Mouse (Mus musculus) heart, embryonic 12.5 days (tissue): Measurements from ENCODE around the gene Gm28372. TPM values are rescaled to one million over a fixed set of nuclear protein-coding genes. Genes with fewer than 3 reads are reported as not detected.

Experiments
- ATAC-seq: fragments of 200-750 bp; cut with Nextera tagmentation; 2 replicates; pipeline ENCODE4 v1.8.0; 2017; ENCODE audit warnings: moderate TSS enrichment, moderate library complexity; ENCODE audit not compliant: insufficient number of reproducible peaks, low FRiP score
- H3K27ac ChIP-seq: fragments of 300-500 bp; sonication (generic); 2 replicates; pipeline ENCODE4 v1.5.1; 2016; ENCODE audit warnings: mild to moderate bottlenecking, moderate library complexity; ENCODE audit not compliant: poor library complexity, severe bottlenecking
- H3K27me3 ChIP-seq: fragments of 300-500 bp; sonication (generic); replicated peaks from 2 replicates; pipeline ENCODE4 v1.6.1; 2016; ENCODE audit warnings: mild to moderate bottlenecking, moderate library complexity
- H3K36me3 ChIP-seq: fragments of 300-500 bp; sonication (generic); 2 replicates; pipeline ENCODE4 v1.6.1; 2016; ENCODE audit warnings: mild to moderate bottlenecking, moderate library complexity
- H3K4me1 ChIP-seq: fragments of 300-500 bp; sonication (generic); replicated peaks from 2 replicates; pipeline ENCODE4 v1.6.1; 2016; ENCODE audit warnings: mild to moderate bottlenecking
- H3K4me2 ChIP-seq: fragments of 300-500 bp; sonication (generic); 2 replicates; pipeline ENCODE4 v1.6.1; 2016; ENCODE audit warnings: mild to moderate bottlenecking, moderate library complexity
- H3K4me3 ChIP-seq: fragments of 300-500 bp; sonication (generic); 2 replicates; pipeline ENCODE4 v1.5.1; 2016; ENCODE audit warnings: mild to moderate bottlenecking
- H3K9ac ChIP-seq: fragments of 300-500 bp; sonication (generic); 2 replicates; pipeline ENCODE4 v1.6.1; 2016; ENCODE audit warnings: mild to moderate bottlenecking, moderate library complexity
- H3K9me3 ChIP-seq: fragments of 300-500 bp; sonication (generic); replicated peaks from 2 replicates; pipeline ENCODE4 v1.6.1; 2016; ENCODE audit warnings: mild to moderate bottlenecking, moderate library complexity
- WGBS: fragments of 180-500 bp; shearing (Covaris S2); methylation state at CpG from one replicate; pipeline ENCODE4 v1.1.7; 2016; 5-methylcytosine and 5-hydroxymethylcytosine counted together
- polyA plus RNA-seq: library from polyadenylated mRNA; unstranded; fragments of >200 nt; fragmentation: Nextera tagmentation; extraction: Ambion mirVana; gene quantifications from 2 replicates; pipeline ENCODE4 v1.2.1, GENCODE M21; 2016

Gene Gm28372
- polyA plus RNA-seq, 1 experiment from 2014 or later, result 0.09 TPM

- H3K27ac ChIP-seq, result peak overlapping the region; percentile 87; the same call in 1 of the 2 replicates
- ATAC-seq, result no peak
- peak overlapping the region; percentile 95 for H3K9ac ChIP-seq
- H3K9me3 ChIP-seq, result no peaks in the 10 kb centered on the region
- H3K27me3 ChIP-seq, result peaks cover 4% of the 10 kb centered on the region; the same call in 1 of the 2 replicates
- 56% methylated on average over 14 of the region's 14 CpGs for WGBS
- H3K4me3 ChIP-seq, result peak overlapping the region; percentile 99
- no peaks in the 10 kb centered on the region for H3K36me3 ChIP-seq
- peak overlapping the region; percentile 89 for H3K4me2 ChIP-seq
- H3K4me1 ChIP-seq, result peaks cover 39% of the 10 kb centered on the region
Measured at GRCm38 (mm10) chr2:130451086-130451726, 46.2 kb downstream of the Gm28372 start.

- H3K9ac ChIP-seq, result peak overlapping the region; percentile 95; the same call in 1 of the 2 replicates
- H3K27me3 ChIP-seq, result peaks cover 4% of the 10 kb centered on the region; the same call in 1 of the 2 replicates
- H3K4me2 ChIP-seq, result peak overlapping the region; percentile 89
- H3K36me3 ChIP-seq, result no peaks in the 10 kb centered on the region
- H3K27ac ChIP-seq, result no peak overlapping the region
- H3K4me1 ChIP-seq, result peaks cover 41% of the 10 kb centered on the region
- ATAC-seq, result no peak
- H3K4me3 ChIP-seq, result peak overlapping the region; percentile 99
- H3K9me3 ChIP-seq, result no peaks in the 10 kb centered on the region
- 48% methylated on average over 3 of the region's 3 CpGs for WGBS
Measured at GRCm38 (mm10) chr2:130451727-130452090, 46.7 kb downstream of the Gm28372 start.

GRCm38 (mm10) chr2:130452266-130452665 lies 47.2 kb downstream of the Gm28372 start:
- H3K27me3 ChIP-seq, result peaks cover 4% of the 10 kb centered on the region; the same call in 1 of the 2 replicates
- H3K4me3 ChIP-seq, result no peak overlapping the region
- no peaks in the 10 kb centered on the region for H3K36me3 ChIP-seq
- H3K9me3 ChIP-seq, result no peaks in the 10 kb centered on the region
- no peak overlapping the region for H3K9ac ChIP-seq
- H3K4me1 ChIP-seq, result peaks cover 44% of the 10 kb centered on the region
- no peak for ATAC-seq
- H3K27ac ChIP-seq, result no peak overlapping the region
- H3K4me2 ChIP-seq, result no peak overlapping the region
- WGBS, result 33% methylated on average over 2 of the region's 2 CpGs

- no peak overlapping the region for H3K4me3 ChIP-seq
- H3K27ac ChIP-seq, result no peak overlapping the region
- H3K4me2 ChIP-seq, result peak overlapping the region; percentile 16; the same call in 1 of the 2 replicates
- 67% methylated on average over 6 of the region's 6 CpGs for WGBS
- no peak for ATAC-seq
- H3K4me1 ChIP-seq, result peaks cover 44% of the 10 kb centered on the region
- H3K9me3 ChIP-seq, result no peaks in the 10 kb centered on the region
- H3K36me3 ChIP-seq, result no peaks in the 10 kb centered on the region
- no peaks in the 10 kb centered on the region for H3K27me3 ChIP-seq
- H3K9ac ChIP-seq, result no peak overlapping the region
Measured at GRCm38 (mm10) chr2:130453421-130453820, 48.4 kb downstream of the Gm28372 start.

GRCm38 (mm10) chr2:130454748-130455370 lies 49.8 kb downstream of the Gm28372 start:
- Histone ChIP-seq H3K4me3 (no peak overlapping the region), H3K27ac (no peak overlapping the region), H3K4me2 (no peak overlapping the region), H3K9ac (no peak overlapping the region), H3K27me3 (no peaks in the 10 kb centered on the region), H3K4me1 (peaks cover 42% of the 10 kb centered on the region), H3K9me3 (no peaks in the 10 kb centered on the region), H3K36me3 (no peaks in the 10 kb centered on the region)
- no peak for ATAC-seq
- 60% methylated on average over 6 of the region's 6 CpGs for WGBS

Other genes starting within 250 kb of the Gm28372 start
- 386 and 401 TPM in 2 replicates for gene Snrpb, start 225.8 kb upstream of the Gm28372 start, polyA plus RNA-seq
- gene Tmc2, start 210.0 kb upstream of the Gm28372 start, polyA plus RNA-seq, result not detected in 2 replicates
- 192 and 193 TPM in 2 replicates for gene Nop56, start 130.8 kb upstream of the Gm28372 start, polyA plus RNA-seq
- 218 and 221 TPM in 2 replicates for gene Idh3b, start 120.7 kb upstream of the Gm28372 start, polyA plus RNA-seq
- 0.91 and 1.2 TPM in 2 replicates for gene Ebf4, start 110.1 kb upstream of the Gm28372 start, polyA plus RNA-seq
- gene Cpxm1, start 7.7 kb upstream of the Gm28372 start, polyA plus RNA-seq, result 32.2 and 33.3 TPM in 2 replicates
- gene 1700020A23Rik, start within 50 bp of the Gm28372 start, polyA plus RNA-seq, result not detected in 2 replicates
- gene Tmem239, start 1.2 kb downstream of the Gm28372 start, polyA plus RNA-seq, result not detected in 2 replicates
- 63.5 and 63.9 TPM in 2 replicates for gene Vps16, start 19.1 kb downstream of the Gm28372 start, polyA plus RNA-seq
- gene Pced1a, start 19.5 kb downstream of the Gm28372 start, polyA plus RNA-seq, result 7.5 and 9.0 TPM in 2 replicates
- gene Ptpra, start 45.0 kb downstream of the Gm28372 start, polyA plus RNA-seq, result 86.1 and 86.3 TPM in 2 replicates
- 66.9 and 67.2 TPM in 2 replicates for gene Mrps26, start 158.5 kb downstream of the Gm28372 start, polyA plus RNA-seq
- not detected in 2 replicates for gene Oxt, start 170.9 kb downstream of the Gm28372 start, polyA plus RNA-seq
- 0.54 and 0.96 TPM in 2 replicates for gene Avp, start 177.3 kb downstream of the Gm28372 start, polyA plus RNA-seq
- gene Fastkd5, start 224.8 kb downstream of the Gm28372 start, polyA plus RNA-seq, result 15.6 and 16.1 TPM in 2 replicates
- gene Ubox5, start 224.8 kb downstream of the Gm28372 start, polyA plus RNA-seq, result 8.8 TPM in 2 replicates
- gene Lzts3, start 237.6 kb downstream of the Gm28372 start, polyA plus RNA-seq, result 1.8 TPM in 2 replicates